Mouse (Mus musculus) adrenal gland, postnatal 25 days (tissue): ENCODE data around the gene Jak2. TPM values are rescaled to one million over a fixed set of nuclear protein-coding genes. Genes with fewer than 3 reads are reported as not detected.

Experiments
- DNase-seq: peaks from one replicate; pipeline ENCODE4 v3.0.0; 2021; ENCODE audit warnings: mixed read lengths
- total RNA-seq: library from RNA; stranded (reverse); gene quantifications from 2 replicates; pipeline ENCODE4 v1.2.3, GENCODE M21; 2021

Gene Jak2
- total RNA-seq, 1 experiment from 2014 or later, result 26.5 TPM

GRCm38 (mm10) chr19:29362173-29362930 lies 110.7 kb downstream of the Jak2 start:
- no peak for DNase-seq

Other genes starting within 250 kb of the Jak2 start
- 240 and 253 TPM in 2 replicates for gene Ak3, start 203.9 kb upstream of the Jak2 start, total RNA-seq
- 32.4 and 32.9 TPM in 2 replicates for gene Rcl1, start 150.5 kb upstream of the Jak2 start, total RNA-seq
- 0.79 TPM in 1 of 2 replicates, not detected in the other for gene Insl6, start 73.5 kb downstream of the Jak2 start, total RNA-seq
- not detected in 2 replicates for gene Rln1, start 82.8 kb downstream of the Jak2 start, total RNA-seq
- gene Plgrkt, start 115.6 kb downstream of the Jak2 start, total RNA-seq, result 66.1 and 99.7 TPM in 2 replicates
- gene Cd274, start 115.6 kb downstream of the Jak2 start, total RNA-seq, result 6.9 and 8.8 TPM in 2 replicates
- not detected in 2 replicates for gene Pdcd1lg2, start 159.1 kb downstream of the Jak2 start, total RNA-seq